Mouse (Mus musculus) stomach, postnatal 0 days (tissue): ENCODE measurements around the gene Coro7. TPM values are rescaled to one million over a fixed set of nuclear protein-coding genes. Genes with fewer than 3 reads are reported as not detected.
A peak's percentile ranks its signal among the peaks of the same experiment; 100 is the strongest.

Experiments
- ATAC-seq: fragments of 200-750 bp; cut with Nextera tagmentation; 2 replicates; pipeline ENCODE4 v1.8.0; 2017; ENCODE audit not compliant: low FRiP score, low TSS enrichment
- DNase-seq: peaks from one replicate; pipeline ENCODE4 v3.0.0-alpha.2; 2016; ENCODE audit warnings: low spot score
- H3K27ac ChIP-seq: fragments of 300-500 bp; sonication (generic); replicated peaks from 2 replicates; pipeline ENCODE4 v1.5.1; 2014; ENCODE audit warnings: mild to moderate bottlenecking, control low read depth
- H3K27me3 ChIP-seq: fragments of 300-500 bp; sonication (generic); 2 replicates; pipeline ENCODE4 v1.6.1; 2014; ENCODE audit warnings: low read length; ENCODE audit not compliant: control insufficient read depth, insufficient read depth
- H3K36me3 ChIP-seq: fragments of 300-500 bp; sonication (generic); 2 replicates; pipeline ENCODE4 v1.6.1; 2014; ENCODE audit warnings: low read length, mixed read lengths; ENCODE audit not compliant: control insufficient read depth, insufficient read depth
- H3K4me1 ChIP-seq: fragments of 300-500 bp; sonication (generic); replicated peaks from 2 replicates; pipeline ENCODE4 v1.6.1; 2014; ENCODE audit warnings: antibody characterized with exemption; ENCODE audit not compliant: control insufficient read depth, insufficient read depth
- H3K4me2 ChIP-seq: fragments of 300-500 bp; sonication (generic); replicated peaks from 2 replicates; pipeline ENCODE4 v1.6.1; 2014; ENCODE audit warnings: low read depth, mild to moderate bottlenecking, control low read depth, moderate library complexity
- H3K4me3 ChIP-seq: fragments of 300-500 bp; sonication (generic); 2 replicates; pipeline ENCODE4 v1.5.1; 2014; ENCODE audit warnings: low read depth, low read length, control low read depth
- H3K9ac ChIP-seq: fragments of 300-500 bp; sonication (generic); 2 replicates; pipeline ENCODE4 v1.6.1; 2014; ENCODE audit warnings: mild to moderate bottlenecking, low read length, control low read depth, mixed read lengths
- H3K9me3 ChIP-seq: fragments of 300-500 bp; sonication (generic); 2 replicates; pipeline ENCODE4 v1.6.1; 2016; ENCODE audit warnings: low read length; ENCODE audit not compliant: control insufficient read depth
- CTCF ChIP-seq: IDR thresholded peaks from 2 replicates; pipeline ENCODE4 v1.5.1; 2016; ENCODE audit warnings: antibody characterized with exemption, low read depth, mild to moderate bottlenecking, moderate library complexity
- EP300 ChIP-seq: optimal IDR thresholded peaks from 2 replicates; pipeline ENCODE3; 2016; ENCODE audit warnings: antibody characterized with exemption
- WGBS: fragments of 180-500 bp; shearing (Covaris S2); extraction: QIAGEN DNeasy Blood & Tissue Kit; methylation state at CpG from one replicate; pipeline ENCODE4 v1.1.7; 2014; 5-methylcytosine and 5-hydroxymethylcytosine counted together
- polyA plus RNA-seq: library from polyadenylated mRNA; unstranded; fragments of >200 nt; fragmentation: Nextera tagmentation; extraction: Ambion mirVana; gene quantifications from 2 replicates; pipeline ENCODE4 v1.2.1, GENCODE M21; 2015

The Coro7 gene
- polyA plus RNA-seq, 1 experiment from 2014 or later, result 8.1 TPM

DNA sequence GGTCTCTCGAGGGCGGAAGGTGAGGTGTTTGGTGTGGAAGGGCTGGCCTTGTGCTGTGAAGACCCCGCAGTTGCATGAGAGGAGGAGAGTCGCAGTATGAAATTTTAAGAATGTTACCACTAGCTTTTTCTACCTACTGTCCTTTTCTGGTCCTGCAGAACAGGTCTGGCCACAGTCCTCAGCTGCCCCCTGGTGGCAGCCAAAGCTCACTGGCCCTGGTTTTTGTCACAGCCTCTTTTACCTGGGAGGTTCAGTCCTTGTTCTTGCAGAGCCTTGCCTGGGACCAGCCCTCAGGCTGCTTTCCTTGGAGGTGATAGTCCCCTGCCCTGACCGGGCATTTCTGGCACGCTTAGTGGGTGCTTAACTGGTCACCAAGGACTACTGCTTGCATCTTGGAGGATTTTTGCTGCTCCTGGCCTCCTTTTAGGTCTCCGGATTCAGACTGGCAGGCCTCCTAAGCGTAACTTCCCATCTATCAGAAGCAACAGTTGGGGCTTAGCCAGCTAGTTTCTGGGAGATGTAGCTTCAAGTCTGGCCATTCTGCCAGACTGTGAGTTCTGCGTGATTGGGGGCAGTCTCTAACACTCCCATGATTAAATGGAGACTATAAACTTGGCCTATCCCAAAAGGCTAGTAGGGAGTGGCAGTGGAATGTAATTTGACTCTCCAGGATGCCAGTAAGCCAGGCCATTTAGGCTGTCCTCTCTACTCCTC, 71.6 kb downstream of the Coro7 start:
- WGBS, result 35% methylated on average over 9 of the region's 9 CpGs
- H3K9me3 ChIP-seq, result no peaks in the 10 kb centered on the region
- TF ChIP-seq CTCF, result peak; percentile 98
- no peak for TF ChIP-seq EP300
- no peak overlapping the region for H3K27ac ChIP-seq
- no peaks in the 10 kb centered on the region for H3K27me3 ChIP-seq
- H3K36me3 ChIP-seq, result peaks cover 5% of the 10 kb centered on the region; the same call in 1 of the 2 replicates
- no peak overlapping the region for H3K4me2 ChIP-seq
- ATAC-seq, result peak; percentile 41; the same call in 1 of the 2 replicates
- H3K9ac ChIP-seq, result no peak overlapping the region
- H3K4me3 ChIP-seq, result no peak overlapping the region
- DNase-seq, result peak; percentile 87
- peaks cover 17% of the 10 kb centered on the region for H3K4me1 ChIP-seq

DNA sequence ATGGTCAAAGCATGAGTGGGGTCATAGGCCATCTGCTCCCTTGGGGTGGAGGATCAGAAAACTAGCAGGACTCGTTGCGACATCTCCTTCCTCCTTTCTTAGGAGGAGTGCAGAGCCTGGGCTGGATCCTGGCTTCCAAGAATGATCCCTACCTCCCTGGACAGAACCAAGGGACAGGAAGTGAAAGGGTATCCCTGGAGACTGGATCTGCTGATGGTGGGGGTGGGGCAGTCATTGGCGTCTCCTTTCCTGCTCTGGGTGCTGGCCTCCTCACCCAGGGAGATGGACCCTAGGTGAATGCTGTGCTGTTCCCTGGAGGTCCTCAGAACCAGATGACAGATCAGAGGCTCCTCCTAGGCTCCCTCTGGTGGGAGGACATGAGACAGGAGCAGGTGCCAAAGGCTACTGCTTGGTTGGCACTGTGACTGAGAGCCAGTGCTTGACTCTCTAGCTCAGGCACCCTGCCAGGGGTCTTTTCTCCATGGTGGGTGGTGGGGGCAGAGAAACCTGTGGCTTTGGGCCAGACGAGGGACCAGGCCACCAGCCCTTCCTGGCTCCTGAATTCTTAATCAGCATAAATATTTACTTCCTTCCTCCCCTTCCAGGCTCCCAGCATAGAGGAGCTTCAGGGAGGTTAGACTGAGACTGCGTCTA, 73.0 kb downstream of the Coro7 start:
- DNase-seq, result peak; percentile 68
- no peak overlapping the region for H3K4me3 ChIP-seq
- no peaks in the 10 kb centered on the region for H3K9me3 ChIP-seq
- peak overlapping the region; percentile 49; the same call in 1 of the 2 replicates for H3K27ac ChIP-seq
- 20% methylated on average over 5 of the region's 5 CpGs for whole genome bisulfite sequencing
- no peaks in the 10 kb centered on the region for H3K27me3 ChIP-seq
- peak; percentile 78 for TF ChIP-seq CTCF
- no peak for TF ChIP-seq EP300
- peaks cover 19% of the 10 kb centered on the region for H3K4me1 ChIP-seq
- peaks cover 4% of the 10 kb centered on the region; the same call in 1 of the 2 replicates for H3K36me3 ChIP-seq
- no peak for ATAC-seq
- 0 out of 2 replicates have a peak overlapping the region, but pooled peaks have one; percentile 2 for H3K9ac ChIP-seq
- no peak overlapping the region for H3K4me2 ChIP-seq

DNA sequence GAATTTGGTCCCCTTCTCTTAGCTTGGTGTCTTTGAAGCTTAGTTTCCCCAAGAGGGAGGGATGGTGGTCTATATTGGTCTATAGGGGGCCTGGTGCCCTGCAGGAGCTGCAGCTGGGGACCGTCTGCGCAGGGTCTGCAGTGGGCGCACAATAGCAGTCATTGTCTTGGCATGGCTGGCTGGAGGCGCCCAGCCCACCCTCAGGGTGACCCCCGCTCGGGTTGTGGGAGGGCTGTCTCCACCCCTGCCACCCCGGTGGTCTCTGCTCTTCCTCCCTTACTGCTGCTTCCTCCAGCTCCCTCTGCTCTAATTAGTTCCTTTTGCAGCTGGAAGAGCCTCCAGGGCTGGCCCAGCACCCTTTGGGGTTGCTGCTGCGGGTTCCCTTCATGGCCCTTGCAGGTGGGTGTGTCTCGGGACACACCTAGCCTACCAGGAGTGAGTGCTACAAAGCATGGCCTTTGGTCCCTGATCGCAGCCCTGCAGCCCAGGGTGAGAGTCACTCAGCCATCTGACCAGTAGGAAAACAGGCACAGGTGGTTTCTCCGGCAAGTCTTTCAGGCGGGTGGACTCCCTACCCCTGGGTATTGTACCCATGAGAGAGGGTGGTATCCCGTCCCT, 74.0 kb downstream of the Coro7 start:
- Histone ChIP-seq H3K4me1 (peaks cover 19% of the 10 kb centered on the region), H3K4me3 (no peak overlapping the region), H3K27me3 (no peaks in the 10 kb centered on the region), H3K36me3 (no peaks in the 10 kb centered on the region; the same call in 1 of the 2 replicates), H3K9me3 (no peaks in the 10 kb centered on the region), H3K27ac (no peak overlapping the region), H3K4me2 (no peak overlapping the region), H3K9ac (no peak overlapping the region)
- peak; percentile 64 for DNase-seq
- WGBS, result 51% methylated on average over 11 of the region's 13 CpGs
- no peak for ATAC-seq
- TF ChIP-seq EP300 (no peak), CTCF (no peak)

DNA sequence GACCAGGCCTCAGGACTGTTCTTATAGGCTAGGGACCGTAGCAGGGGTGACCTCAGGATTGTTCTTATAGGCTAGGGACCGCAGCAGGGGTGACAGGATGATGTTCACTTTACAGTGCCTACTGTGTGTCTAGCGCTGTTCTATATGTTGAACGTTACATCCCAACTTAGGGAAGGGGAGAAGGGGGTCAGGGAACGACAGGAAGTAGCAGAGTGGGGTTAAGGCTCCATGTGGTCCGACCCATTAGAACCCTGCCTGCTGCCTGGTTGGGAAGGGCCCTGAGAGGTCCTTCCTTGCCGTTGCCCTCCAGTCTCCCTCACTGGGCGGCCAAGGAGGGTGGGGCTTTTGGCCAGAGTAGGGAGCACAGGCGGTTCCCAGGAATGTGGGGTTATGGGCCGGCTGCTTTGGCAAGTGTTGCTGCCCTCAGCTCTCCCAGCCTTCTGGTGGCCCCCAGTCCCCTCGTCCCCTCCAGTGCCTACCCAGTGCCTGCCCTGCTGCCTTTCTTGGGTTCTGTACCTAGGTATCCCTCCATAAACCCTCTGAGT, 75.2 kb downstream of the Coro7 start:
- ATAC-seq (no peak), DNase-seq (no peak)
- 43% methylated on average over 11 of the region's 11 CpGs for WGBS
- 0 out of 2 replicates have a peak overlapping the region, but pooled peaks have one; percentile 13 for H3K9ac ChIP-seq
- TF ChIP-seq CTCF, result no peak
- no peak for TF ChIP-seq EP300
- no peak overlapping the region for H3K27ac ChIP-seq
- no peak overlapping the region for H3K4me2 ChIP-seq
- no peaks in the 10 kb centered on the region; the same call in 1 of the 2 replicates for H3K36me3 ChIP-seq
- no peak overlapping the region for H3K4me3 ChIP-seq
- H3K4me1 ChIP-seq, result peaks cover 19% of the 10 kb centered on the region
- no peaks in the 10 kb centered on the region for H3K9me3 ChIP-seq
- no peaks in the 10 kb centered on the region for H3K27me3 ChIP-seq

DNA sequence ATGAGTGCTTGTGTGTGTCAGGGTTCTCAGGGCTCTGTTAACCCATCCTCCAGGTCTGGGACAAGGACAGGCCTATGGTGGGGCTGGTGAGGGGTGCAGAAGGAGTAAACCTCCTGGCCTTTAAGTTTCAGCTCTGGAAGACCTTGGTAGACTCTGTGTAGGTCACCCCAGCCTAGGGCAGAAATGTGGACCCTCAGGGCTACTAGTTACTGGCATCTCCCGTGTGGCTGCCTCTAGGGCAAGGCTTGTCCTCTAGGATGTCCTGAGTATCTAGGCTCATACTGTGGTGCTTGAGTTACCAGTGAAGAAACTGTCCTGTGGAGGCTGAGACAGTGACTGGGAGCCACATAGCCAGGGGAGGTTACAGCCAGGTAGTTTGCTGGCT, 76.1 kb downstream of the Coro7 start:
- Histone ChIP-seq H3K27me3 (no peaks in the 10 kb centered on the region), H3K27ac (peak overlapping the region; percentile 5; the same call in 1 of the 2 replicates), H3K36me3 (no peaks in the 10 kb centered on the region), H3K9me3 (no peaks in the 10 kb centered on the region), H3K9ac (no peak overlapping the region), H3K4me3 (no peak overlapping the region), H3K4me1 (peaks cover 19% of the 10 kb centered on the region), H3K4me2 (no peak overlapping the region)
- ATAC-seq (no peak), DNase-seq (no peak)
- TF ChIP-seq CTCF (no peak), EP300 (no peak)
- WGBS, result 43% methylated on average over 1 of the region's 1 CpGs
